Mouse (Mus musculus): ENCODE measurements around the gene Mrgprb5. TPM values are rescaled to one million over a fixed set of nuclear protein-coding genes. Genes with fewer than 3 reads are reported as not detected.

Gene Mrgprb5
- polyA plus RNA-seq (2014; fragmentation: Illumina TruSeq; extraction: RNeasy Lipid Tissue Mini Kit (QIAGEN cat#74804); ENCODE audit: low read depth, low replicate concordance), result not detected

GRCm38 (mm10) chr7:48168919-48169318 lies at the start of gene Mrgprb5:
TSS of gene Mrgprb5 (minus strand) at chr7:48169019.

GRCm38 (mm10) chr7:48199188-48199587 lies 30.4 kb upstream of the Mrgprb5 start, which contains the start of gene Mrgprb4:
TSS of gene Mrgprb4 (minus strand) at chr7:48199288.

Other genes with a start within 250 kb of the Mrgprb5 start
- gene Mrgpra4, start 186.9 kb downstream of the Mrgprb5 start, polyA plus RNA-seq (2014; fragmentation: Illumina TruSeq; extraction: RNeasy Lipid Tissue Mini Kit (QIAGEN cat#74804); ENCODE audit: low read depth, low replicate concordance), result not detected
- gene Mrgprx1, start 141.4 kb downstream of the Mrgprb5 start, polyA plus RNA-seq (2014; fragmentation: Illumina TruSeq; extraction: RNeasy Lipid Tissue Mini Kit (QIAGEN cat#74804); ENCODE audit: low read depth, low replicate concordance), result not detected
- gene Mrgprb4, start 30.3 kb upstream of the Mrgprb5 start, polyA plus RNA-seq (2014; fragmentation: Illumina TruSeq; extraction: RNeasy Lipid Tissue Mini Kit (QIAGEN cat#74804); ENCODE audit: low read depth, low replicate concordance), result not detected
- not detected for gene Mrgprb8, start 219.5 kb upstream of the Mrgprb5 start, polyA plus RNA-seq (2014; fragmentation: Illumina TruSeq; extraction: RNeasy Lipid Tissue Mini Kit (QIAGEN cat#74804); ENCODE audit: low read depth, low replicate concordance)

All from sigmoid colon, adult 10 weeks (tissue).